Mouse (Mus musculus): ENCODE measurements at regions not wholly inside any gene's neighbourhood (a gene's known extent, or its start where the extent isn't known, plus 50 kb on each side); places are given as distances from the start of the nearest gene placed in this dataset.

GRCm38 (mm10) chr14:101997535-101997934 lies 267.8 kb downstream of the Lmo7 start:
- Histone ChIP-seq H3K9ac (replicated peaks; ENCODE audit: low read length) (no peak overlapping the region), H3K4me1 (ENCODE audit: insufficient read depth, low read length) (no peaks in the 10 kb centered on the region), H3K4me3 (ENCODE audit: low read length) (no peak overlapping the region), H3K27me3 (ENCODE audit: insufficient read depth, low read length) (no peaks in the 10 kb centered on the region), H3K9me3 (ENCODE audit: low read length) (no peaks in the 10 kb centered on the region), H3K36me3 (ENCODE audit: insufficient read depth, low read length) (no peaks in the 10 kb centered on the region), H3K27ac (no peak overlapping the region), H3K4me2 (ENCODE audit: low read depth, low read length) (no peak overlapping the region)
- WGBS: 28% methylated on average over 4 of the region's 4 CpGs
- DNase-seq (ENCODE audit: low spot score): no peak
- TF ChIP-seq CTCF (IDR thresholded peaks at IDR 0.05; ENCODE audit: low read depth): no peak
- no peak for ATAC-seq

GRCm38 (mm10) chr14:101984401-101984800 lies 254.6 kb downstream of the Lmo7 start:
- WGBS: 19% methylated on average over 2 of the region's 2 CpGs
- H3K9me3 ChIP-seq (ENCODE audit: low read length): no peaks in the 10 kb centered on the region
- DNase-seq (ENCODE audit: low spot score) (no peak), ATAC-seq (no peak)
- no peaks in the 10 kb centered on the region for H3K4me1 ChIP-seq (ENCODE audit: insufficient read depth, low read length)
- H3K4me2 ChIP-seq (ENCODE audit: low read depth, low read length): no peak overlapping the region
- no peaks in the 10 kb centered on the region for H3K36me3 ChIP-seq (ENCODE audit: insufficient read depth, low read length)
- H3K4me3 ChIP-seq (ENCODE audit: low read length): no peak overlapping the region
- no peak overlapping the region for H3K27ac ChIP-seq
- no peaks in the 10 kb centered on the region for H3K27me3 ChIP-seq (ENCODE audit: insufficient read depth, low read length)
- no peak overlapping the region for H3K9ac ChIP-seq (replicated peaks; ENCODE audit: low read length)
- TF ChIP-seq CTCF (IDR thresholded peaks at IDR 0.05; ENCODE audit: low read depth): no peak

Data from hindbrain, postnatal 0 days (tissue).